Mouse (Mus musculus) heart, adult 2 months (tissue): ENCODE data around the gene Snrnp200. TPM values are rescaled to one million over a fixed set of nuclear protein-coding genes. Genes with fewer than 3 reads are reported as not detected.
"Not testable (repeated sequence)": the region's sequence is repeated elsewhere in the genome, so short reads cannot be mapped to it uniquely, and the experiment has no call there.

Source experiments
- DNase-seq, 2 experiments: peaks; one replicate each; pipeline ENCODE4 v3.0.0; 2021
- H3K27ac ChIP-seq: fragments of 200-600 bp; 2 replicates; pipeline ENCODE4 v1.8.1; 2022
- H3K27me3 ChIP-seq: fragments of 200-500 bp; 2 replicates; pipeline ENCODE4 v1.6.1; 2012; ENCODE audit warnings: mild to moderate bottlenecking, low read length, inconsistent platforms, mixed read lengths; ENCODE audit not compliant: control insufficient read depth, insufficient read depth
- H3K36me3 ChIP-seq: fragments of 200-500 bp; 2 replicates; pipeline ENCODE4 v1.6.1; 2012; ENCODE audit warnings: low read length, inconsistent platforms; ENCODE audit not compliant: control insufficient read depth, insufficient read depth
- H3K4me1 ChIP-seq: fragments of 200-500 bp; 2 replicates; pipeline ENCODE4 v1.6.1; 2011; ENCODE audit warnings: low read length; ENCODE audit not compliant: control insufficient read depth, insufficient read depth
- H3K4me3 ChIP-seq: fragments of 200-600 bp; 2 replicates; pipeline ENCODE4 v1.8.1; 2022
- H3K79me2 ChIP-seq: fragments of 200-500 bp; replicated peaks from 2 replicates; pipeline ENCODE4 v1.6.1; 2012; ENCODE audit warnings: mild to moderate bottlenecking, inconsistent platforms, low read length, moderate library complexity, mixed read lengths; ENCODE audit not compliant: control insufficient read depth, insufficient read depth
- H3K9ac ChIP-seq: fragments of 200-500 bp; 2 replicates; pipeline ENCODE4 v1.6.1; 2012; ENCODE audit warnings: low read depth, mild to moderate bottlenecking, control low read depth, inconsistent platforms, low read length, mixed read lengths
- CTCF ChIP-seq: fragments of 200-600 bp; IDR thresholded peaks from 2 replicates; pipeline ENCODE4 v1.8.1; 2022; ENCODE audit warnings: antibody characterized with exemption, mild to moderate bottlenecking, moderate library complexity
- EP300 ChIP-seq: fragments of 200-500 bp; IDR thresholded peaks from 2 replicates; pipeline ENCODE4 v1.6.1; 2011; ENCODE audit warnings: low read depth, low read length, control low read depth; ENCODE audit not compliant: insufficient read depth
- POLR2A ChIP-seq: fragments of 200-500 bp; IDR thresholded peaks from 2 replicates; pipeline ENCODE4 v1.6.1; 2011; ENCODE audit warnings: mild to moderate bottlenecking, low read depth, low read length, control low read depth; ENCODE audit not compliant: insufficient read depth
- WGBS: fragments of 180-500 bp; shearing (Covaris S2); methylation state at CpG from one replicate; pipeline ENCODE4 v1.1.7; 2018; 5-methylcytosine and 5-hydroxymethylcytosine counted together
- intact Hi-C: fragments of 180-260 bp; cut with DNase I; formaldehyde crosslinking; loops from one replicate; pipeline ENCODE4 v1.15.1; 2025
- long read RNA-seq: library from polyadenylated mRNA; stranded (forward); transcript quantifications from one replicate; pipeline ENCODE4 v2.0.0, GENCODE M21; 2021
- polyA plus RNA-seq: library from polyadenylated mRNA; depleted of rRNA; stranded (reverse); fragments of >200 nt; gene quantifications from 2 replicates; pipeline ENCODE4 v1.2.3, GENCODE M21; 2012; rRNA removed
- total RNA-seq, 2 experiments: library from RNA; stranded (reverse); gene quantifications; 2 replicates each; pipeline ENCODE4 v1.2.3; 2021

Gene Snrnp200
- total RNA-seq (10 to 100 TPM; 59.3 to 69.5 TPM), polyA plus RNA-seq (34.0 and 58.7 TPM in 2 replicates)
- long read RNA-seq, full-length matches to known transcripts: 17 of 44 reads
- long read RNA-seq, partial matches to known transcripts: 26 of 44 reads
- long read RNA-seq, other reads (novel, unspliced or antisense): 1 of 44 reads

DNA sequence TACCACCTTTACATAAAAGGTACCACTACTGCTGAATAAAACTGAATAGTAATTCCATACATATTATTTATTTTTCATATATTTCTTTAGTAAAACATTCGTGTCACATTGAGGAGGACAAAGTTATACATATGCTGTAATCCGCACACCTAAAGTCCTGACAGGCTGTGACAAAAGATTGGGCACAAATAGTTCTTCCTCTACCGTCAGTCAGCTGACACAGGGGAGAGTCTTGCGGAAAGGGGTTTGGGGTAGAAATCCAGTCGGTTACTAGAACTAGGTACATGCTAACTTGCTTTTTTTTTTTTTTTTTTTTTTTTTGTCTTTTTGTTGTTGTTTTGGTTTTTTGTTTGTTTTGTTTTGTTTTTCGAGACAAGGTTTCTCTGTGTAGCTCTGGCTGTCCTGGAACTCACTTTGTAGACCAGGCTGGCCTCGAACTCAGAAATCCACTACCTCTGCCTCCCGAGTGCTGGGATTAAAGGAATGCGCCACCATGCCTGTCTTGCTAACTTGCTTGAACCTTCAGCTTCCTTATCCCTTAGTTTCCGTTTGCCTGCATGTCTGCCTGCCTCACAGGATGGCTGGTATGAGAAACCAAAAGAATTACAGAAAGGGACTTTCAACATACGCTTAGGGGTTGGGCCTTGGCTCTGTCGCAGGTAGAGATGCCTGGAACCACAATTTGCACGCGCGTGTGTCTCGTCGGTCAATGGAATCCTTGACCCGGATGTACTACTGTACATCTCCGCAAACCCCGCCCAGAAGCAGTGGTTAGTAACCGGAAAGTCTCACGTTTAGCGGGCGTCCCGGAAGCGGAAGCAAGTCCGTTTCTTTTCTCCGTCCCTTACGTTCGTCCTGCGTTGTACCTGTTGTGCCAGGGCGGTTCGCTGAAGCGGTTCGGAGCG, at the start of gene Snrnp200, which contains the start of gene 1810024B03Rik:
Snrnp200 (plus strand) TSS at position 840 of the 905 bp plus-strand sequence.
1810024B03Rik (minus strand) TSS at position 734 of the 905 bp plus-strand sequence.
- H3K36me3 ChIP-seq: peaks cover 7% of the 10 kb centered on the region
- TF ChIP-seq EP300: 0 out of 2 replicates have a peak, but pooled peaks have one; percentile 56
- no peak for TF ChIP-seq CTCF
- peak; percentile 89 for TF ChIP-seq POLR2A
- peak within 1 kb of the TSS; percentile 86 for H3K4me3 ChIP-seq
- peak; percentile 92 to 94 for DNase-seq
- WGBS: 9% methylated on average over 36 of the region's 36 CpGs
- H3K27ac ChIP-seq: peak within 1 kb of the TSS; percentile 87
- H3K4me1 ChIP-seq: peaks cover 4% of the 10 kb centered on the region
- intact Hi-C loops: loop anchor here (1.0 to 10.0 kb wide), 6 partner anchors 25 to 273 kb away; partner anchors contain the start of genes Ap4e1, Blvra, Ciao1 and Sppl2a
- H3K9ac ChIP-seq: peak within 1 kb of the TSS; percentile 86
- H3K79me2 ChIP-seq: peaks cover 2% of the 10 kb centered on the region
- no peaks in the 10 kb centered on the region for H3K27me3 ChIP-seq

DNA sequence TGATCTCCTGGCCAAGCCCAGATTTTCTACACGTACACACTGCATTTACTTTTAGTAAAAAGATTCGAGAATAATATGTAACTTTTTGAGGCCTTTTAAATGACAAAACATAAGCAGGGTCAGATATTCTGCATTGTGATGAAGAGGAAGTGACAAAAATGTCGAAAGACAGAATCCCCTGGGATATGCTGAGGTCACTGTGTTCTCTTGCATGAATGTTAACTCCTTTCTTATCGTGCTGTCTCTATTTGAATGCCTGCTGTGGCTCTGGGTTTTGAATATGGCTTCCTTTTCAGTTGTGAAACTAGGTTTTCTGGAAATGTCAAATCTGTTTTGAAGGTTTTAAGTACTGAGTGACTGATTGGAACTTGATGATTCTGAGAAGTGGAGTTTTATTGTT, 42.5 kb upstream of the Snrnp200 start:
- intact Hi-C loops: loop anchor here (1.0 to 5.0 kb wide), 2 partner anchors 40 to 177 kb away; no protein-coding TSS in a partner anchor
- Histone ChIP-seq H3K4me3 (no peak overlapping the region), H3K27me3 (no peaks in the 10 kb centered on the region), H3K36me3 (no peaks in the 10 kb centered on the region), H3K9ac (no peak overlapping the region), H3K79me2 (no peaks in the 10 kb centered on the region), H3K4me1 (no peaks in the 10 kb centered on the region), H3K27ac (no peak overlapping the region)
- TF ChIP-seq POLR2A: no peak
- TF ChIP-seq EP300: no peak
- no peak for TF ChIP-seq CTCF
- no peak for DNase-seq
- 28% methylated on average over 4 of the region's 4 CpGs for WGBS

DNA sequence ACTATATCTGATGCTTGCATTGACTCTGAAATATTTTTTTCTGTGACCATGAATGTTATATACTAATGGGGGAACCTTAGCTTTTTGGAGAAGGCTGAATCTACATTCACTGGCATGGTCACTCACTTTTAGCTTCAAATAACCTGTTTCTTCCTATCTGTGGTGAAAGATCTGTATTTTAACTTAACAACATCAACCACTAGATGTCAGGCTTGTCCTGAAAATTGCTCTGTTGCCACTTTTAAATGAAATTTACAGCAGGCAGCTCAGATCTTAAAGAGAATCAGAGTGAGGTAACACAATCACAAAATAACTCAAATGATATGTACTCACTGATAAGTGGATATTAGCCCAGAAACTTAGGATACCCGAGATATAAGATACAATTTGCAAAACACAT, 41.9 kb upstream of the Snrnp200 start:
- H3K27ac ChIP-seq, H3K9ac ChIP-seq, H3K79me2 ChIP-seq, H3K4me1 ChIP-seq, H3K4me3 ChIP-seq, H3K27me3 ChIP-seq, DNase-seq, H3K36me3 ChIP-seq: not testable (repeated sequence)
- peak; percentile 68 for TF ChIP-seq CTCF
- 18% methylated on average over 1 of the region's 1 CpGs for WGBS
- intact Hi-C loops: loop anchor here (1.0 to 5.0 kb wide), 2 partner anchors 39 to 176 kb away; no protein-coding TSS in a partner anchor

DNA sequence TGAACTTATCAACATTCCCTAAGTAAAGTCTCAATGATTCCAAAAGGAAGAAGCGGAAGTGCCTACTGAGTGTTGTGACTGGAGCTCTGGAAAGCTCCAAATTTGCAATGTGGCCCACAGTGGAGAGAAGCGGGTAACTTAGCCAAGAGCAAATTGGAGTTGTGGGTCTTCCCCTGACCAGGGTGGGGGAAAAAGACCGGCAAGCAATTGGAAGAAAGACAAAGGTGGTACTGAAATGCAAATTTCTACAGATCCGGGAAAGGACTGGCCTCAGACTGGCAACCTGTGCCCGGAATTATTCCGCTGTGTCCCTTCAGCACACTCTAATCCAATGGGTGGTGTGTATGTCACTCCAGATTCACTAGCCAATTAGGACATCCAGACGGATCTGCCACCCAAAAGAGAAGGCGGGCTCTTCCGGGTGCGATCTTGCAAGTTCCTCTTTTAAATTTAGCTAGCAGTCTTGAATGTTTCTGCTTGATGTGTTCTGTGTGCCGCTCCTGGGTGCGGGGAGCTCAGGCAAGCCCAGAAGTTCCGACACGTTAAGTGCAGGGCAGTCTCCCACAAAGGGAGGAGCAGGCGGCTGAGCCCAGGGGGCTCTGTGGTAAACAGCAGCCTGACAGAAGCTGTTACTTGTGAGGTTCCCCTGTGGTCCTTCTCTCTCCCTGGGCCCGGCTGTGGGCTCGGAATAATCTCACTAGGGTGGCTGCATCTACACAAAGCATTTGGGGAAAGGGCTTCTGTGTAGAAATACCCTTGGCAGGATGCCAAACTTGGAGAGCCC, 25.4 kb upstream of the Snrnp200 start:
- Histone ChIP-seq H3K4me1 (no peaks in the 10 kb centered on the region), H3K4me3 (peak overlapping the region; percentile 73), H3K27me3 (no peaks in the 10 kb centered on the region), H3K27ac (peak overlapping the region; percentile 88), H3K36me3 (no peaks in the 10 kb centered on the region), H3K79me2 (no peaks in the 10 kb centered on the region), H3K9ac (peak overlapping the region; percentile 75)
- intact Hi-C loops: loop anchor here (2.0 kb wide), 1 partner anchor 26 kb away; the partner anchor contains the start of genes 1810024B03Rik and Snrnp200
- peak; percentile 77 to 89 for DNase-seq
- WGBS: 2% methylated on average over 17 of the region's 17 CpGs
- no peak for TF ChIP-seq CTCF
- TF ChIP-seq POLR2A: peak; percentile 85

DNA sequence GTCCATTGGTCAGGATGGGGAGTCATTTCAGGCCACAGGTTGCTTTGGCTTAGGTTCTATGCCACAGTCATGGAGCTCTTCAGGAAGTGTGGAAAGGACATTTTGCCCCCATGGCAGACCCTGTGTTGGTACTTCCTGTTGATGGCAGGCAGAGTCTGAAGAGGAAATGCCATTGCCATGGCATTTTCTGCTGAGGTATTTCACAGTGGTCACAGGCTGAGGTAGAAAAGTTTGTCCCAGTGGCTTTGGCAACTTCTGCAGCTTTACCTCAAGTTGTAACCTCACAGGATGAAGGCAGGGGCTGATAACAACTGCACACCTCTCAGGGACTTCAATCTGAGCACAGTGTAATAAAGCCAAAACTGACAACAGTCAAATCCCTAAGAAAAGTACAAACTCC, 18.6 kb upstream of the Snrnp200 start:
- Histone ChIP-seq H3K4me3 (no peak overlapping the region), H3K27ac (no peak overlapping the region), H3K79me2 (no peaks in the 10 kb centered on the region), H3K36me3 (no peaks in the 10 kb centered on the region), H3K27me3 (no peaks in the 10 kb centered on the region), H3K9ac (no peak overlapping the region), H3K4me1 (no peaks in the 10 kb centered on the region)
- intact Hi-C loops: no loop called here
- DNase-seq: no peak
- TF ChIP-seq EP300 (no peak), CTCF (no peak), POLR2A (no peak)
